Mouse (Mus musculus) stomach, embryonic 15.5 days (tissue): ENCODE results near the gene BC049352. TPM values are rescaled to one million over a fixed set of nuclear protein-coding genes. Genes with fewer than 3 reads are reported as not detected.

Experiments
- ATAC-seq: fragments of 200-750 bp; cut with Nextera tagmentation; 2 replicates; pipeline ENCODE4 v1.8.0; 2017; ENCODE audit warnings: low read depth, moderate number of reproducible peaks, moderate TSS enrichment; ENCODE audit not compliant: insufficient read depth, low FRiP score
- H3K27ac ChIP-seq: fragments of 300-500 bp; sonication (generic); 2 replicates; pipeline ENCODE4 v1.5.1; 2015; ENCODE audit warnings: mild to moderate bottlenecking, inconsistent platforms
- H3K27me3 ChIP-seq: fragments of 300-500 bp; sonication (generic); replicated peaks from 2 replicates; pipeline ENCODE4 v1.6.1; 2015; ENCODE audit warnings: inconsistent platforms
- H3K36me3 ChIP-seq: fragments of 300-500 bp; sonication (generic); 2 replicates; pipeline ENCODE4 v1.6.1; 2015; ENCODE audit warnings: inconsistent platforms
- H3K4me1 ChIP-seq: fragments of 300-500 bp; sonication (generic); 2 replicates; pipeline ENCODE4 v1.6.1; 2015; ENCODE audit warnings: inconsistent platforms
- H3K4me2 ChIP-seq: fragments of 300-500 bp; sonication (generic); 2 replicates; pipeline ENCODE4 v1.6.1; 2015; ENCODE audit warnings: mild to moderate bottlenecking, inconsistent platforms
- H3K4me3 ChIP-seq: fragments of 300-500 bp; sonication (generic); replicated peaks from 2 replicates; pipeline ENCODE4 v1.5.1; 2015; ENCODE audit warnings: inconsistent platforms
- H3K9ac ChIP-seq: fragments of 300-500 bp; sonication (generic); 2 replicates; pipeline ENCODE4 v1.6.1; 2015; ENCODE audit warnings: inconsistent platforms
- H3K9me3 ChIP-seq: fragments of 300-500 bp; sonication (generic); 2 replicates; pipeline ENCODE4 v1.6.1; 2016; ENCODE audit warnings: inconsistent platforms
- WGBS: fragments of 180-500 bp; shearing (Covaris S2); methylation state at CpG from one replicate; pipeline ENCODE4 v1.1.7; 2015; 5-methylcytosine and 5-hydroxymethylcytosine counted together
- microRNA-seq: library from miRNA; unstranded; fragments of <30 nt; microRNA quantifications from one replicate; pipeline ENCODE4, GENCODE M21; 2016
- polyA plus RNA-seq: library from polyadenylated mRNA; unstranded; fragments of >200 nt; fragmentation: Nextera tagmentation; extraction: Ambion mirVana; gene quantifications from 2 replicates; pipeline ENCODE4 v1.2.1, GENCODE M21; 2015

Gene BC049352
- polyA plus RNA-seq, 1 experiment from 2014 or later = 0.23 TPM

DNA sequence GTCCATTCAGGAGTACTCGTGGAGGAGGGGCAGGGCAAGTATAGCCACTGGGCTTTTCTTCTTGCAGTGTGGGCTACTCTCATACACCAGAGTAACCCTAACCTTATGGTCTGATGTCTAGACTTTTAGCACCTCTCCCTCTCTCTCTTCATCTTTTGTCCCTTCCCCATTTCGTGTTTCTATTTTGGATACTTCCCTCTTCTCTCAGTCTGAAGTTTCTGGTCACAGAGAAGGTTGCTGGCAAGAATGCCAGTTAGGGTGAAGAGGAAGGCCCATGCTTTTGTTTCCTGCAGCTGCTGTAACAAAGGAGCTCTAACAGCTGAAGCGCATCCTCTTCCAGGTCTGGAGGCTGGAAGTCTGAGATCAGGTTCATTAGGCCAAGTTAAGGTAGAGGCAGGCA lies 99.1 kb downstream of the BC049352 start:
- no peaks in the 10 kb centered on the region for H3K9me3 ChIP-seq
- no peaks in the 10 kb centered on the region for H3K4me1 ChIP-seq
- no peak overlapping the region for H3K9ac ChIP-seq
- no peak overlapping the region for H3K4me3 ChIP-seq
- no peak overlapping the region for H3K27ac ChIP-seq
- 70% methylated on average over 3 of the region's 3 CpGs for WGBS
- ATAC-seq = no peak
- H3K4me2 ChIP-seq = no peak overlapping the region
- no peaks in the 10 kb centered on the region for H3K27me3 ChIP-seq
- H3K36me3 ChIP-seq = no peaks in the 10 kb centered on the region

GRCm38 (mm10) chr9:45282466-45282865 lies 100.7 kb downstream of the BC049352 start:
- H3K36me3 ChIP-seq = no peaks in the 10 kb centered on the region
- H3K9ac ChIP-seq = no peak overlapping the region
- H3K27me3 ChIP-seq = no peaks in the 10 kb centered on the region
- no peak overlapping the region for H3K4me2 ChIP-seq
- H3K27ac ChIP-seq = no peak overlapping the region
- H3K4me3 ChIP-seq = no peak overlapping the region
- ATAC-seq = no peak
- no peaks in the 10 kb centered on the region for H3K4me1 ChIP-seq
- WGBS = 85% methylated on average over 5 of the region's 5 CpGs
- H3K9me3 ChIP-seq = no peaks in the 10 kb centered on the region

GRCm38 (mm10) chr9:45291481-45292168 lies 109.8 kb downstream of the BC049352 start:
- Histone ChIP-seq H3K4me2 (no peak overlapping the region), H3K4me3 (no peak overlapping the region), H3K27ac (no peak overlapping the region), H3K9me3 (no peaks in the 10 kb centered on the region), H3K27me3 (no peaks in the 10 kb centered on the region), H3K4me1 (no peaks in the 10 kb centered on the region), H3K9ac (no peak overlapping the region), H3K36me3 (no peaks in the 10 kb centered on the region)
- 81% methylated on average over 11 of the region's 11 CpGs for WGBS
- ATAC-seq = no peak

GRCm38 (mm10) chr9:45294210-45295011 lies 112.6 kb downstream of the BC049352 start:
- Histone ChIP-seq H3K4me3 (no peak overlapping the region), H3K9ac (no peak overlapping the region), H3K27me3 (no peaks in the 10 kb centered on the region), H3K27ac (no peak overlapping the region), H3K9me3 (no peaks in the 10 kb centered on the region), H3K4me1 (no peaks in the 10 kb centered on the region), H3K36me3 (no peaks in the 10 kb centered on the region), H3K4me2 (no peak overlapping the region)
- WGBS = 35% methylated on average over 10 of the region's 10 CpGs
- no peak for ATAC-seq

DNA sequence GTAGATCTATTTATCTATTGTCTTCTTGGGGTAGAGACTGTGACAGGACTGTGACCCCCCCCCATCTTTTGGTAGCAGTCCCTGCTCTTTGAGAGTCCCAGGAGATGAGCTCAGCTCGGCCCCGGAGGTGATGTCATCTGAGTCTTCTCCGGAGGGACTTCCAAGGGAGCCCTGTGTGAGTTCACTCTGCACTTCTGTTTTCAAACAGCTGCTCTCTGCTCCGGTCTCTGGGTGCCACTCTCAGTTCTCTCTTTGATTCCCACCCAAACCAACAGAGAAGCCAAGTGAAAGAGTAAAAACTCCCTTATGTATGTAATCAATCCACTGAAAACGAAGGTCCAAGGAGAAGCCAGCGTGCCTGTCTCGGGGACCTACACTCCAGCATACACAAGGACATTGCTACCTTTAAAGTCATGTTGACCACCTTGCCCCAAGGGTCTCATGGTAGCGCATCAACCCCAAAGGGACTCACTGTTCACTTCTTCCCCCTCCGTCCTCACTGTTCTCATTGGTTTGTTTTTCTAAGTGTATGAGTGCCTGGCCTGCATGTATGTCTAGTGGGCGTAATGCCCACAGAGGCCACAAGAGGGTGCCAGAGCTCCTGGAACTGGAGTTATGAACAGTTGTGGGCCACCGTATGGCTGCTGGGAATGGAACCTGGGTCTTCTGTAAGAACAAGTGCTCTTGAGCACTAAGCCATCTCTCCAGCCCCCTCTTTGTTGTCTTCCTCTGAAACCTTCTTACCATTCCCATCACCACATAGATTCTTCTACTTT lies 117.6 kb downstream of the BC049352 start:
- Histone ChIP-seq H3K36me3 (no peaks in the 10 kb centered on the region), H3K27ac (no peak overlapping the region), H3K4me1 (no peaks in the 10 kb centered on the region), H3K27me3 (no peaks in the 10 kb centered on the region), H3K4me3 (no peak overlapping the region), H3K4me2 (no peak overlapping the region), H3K9ac (no peak overlapping the region), H3K9me3 (no peaks in the 10 kb centered on the region)
- ATAC-seq = no peak
- 78% methylated on average over 11 of the region's 11 CpGs for WGBS

Small RNAs within 50 kb of the gene (microRNA-seq; reads per million reads assigned to microRNA genes)
- gene Mir7086 = not detected

Other genes with a start within 250 kb of the BC049352 start
- 25.7 and 28.4 TPM in 2 replicates for gene Ube4a, start 216.4 kb upstream of the BC049352 start, polyA plus RNA-seq
- 0.43 and 1.0 TPM in 2 replicates for gene Cd3g, start 201.6 kb upstream of the BC049352 start, polyA plus RNA-seq
- gene Cd3d, start 200.2 kb upstream of the BC049352 start, polyA plus RNA-seq = 0.10 TPM in 1 of 2 replicates, not detected in the other
- gene Cd3e, start 172.4 kb upstream of the BC049352 start, polyA plus RNA-seq = 2.1 and 2.5 TPM in 2 replicates
- 31.4 and 32.8 TPM in 2 replicates for gene Mpzl2, start 142.2 kb upstream of the BC049352 start, polyA plus RNA-seq
- gene Mpzl3, start 126.8 kb upstream of the BC049352 start, polyA plus RNA-seq = 6.4 and 7.8 TPM in 2 replicates
- 24.3 and 25.6 TPM in 2 replicates for gene Jaml, start 102.8 kb upstream of the BC049352 start, polyA plus RNA-seq
- 3.9 and 4.2 TPM in 2 replicates for gene Scn2b, start 64.2 kb upstream of the BC049352 start, polyA plus RNA-seq
- 0.27 and 0.34 TPM in 2 replicates for gene Scn4b, start 43.6 kb upstream of the BC049352 start, polyA plus RNA-seq
- 24.2 and 26.7 TPM in 2 replicates for gene Tmprss4, start 22.1 kb downstream of the BC049352 start, polyA plus RNA-seq
- gene Il10ra, start 87.1 kb downstream of the BC049352 start, polyA plus RNA-seq = 1.7 TPM in 2 replicates
- gene Tmprss13, start 137.1 kb downstream of the BC049352 start, polyA plus RNA-seq = 3.4 and 6.0 TPM in 2 replicates
- gene Fxyd6, start 188.2 kb downstream of the BC049352 start, polyA plus RNA-seq = 63.8 and 69.3 TPM in 2 replicates
- 2.6 and 3.1 TPM in 2 replicates for gene Fxyd2, start 217.7 kb downstream of the BC049352 start, polyA plus RNA-seq
- gene Dscaml1, start 244.6 kb downstream of the BC049352 start, polyA plus RNA-seq = 0.23 and 0.26 TPM in 2 replicates